Mouse (Mus musculus): Measurements from ENCODE around the gene Tmem176b. TPM values are rescaled to one million over a fixed set of nuclear protein-coding genes. Genes with fewer than 3 reads are reported as not detected.

Tmem176b gene
- polyA plus RNA-seq, 1 experiment from 2014 or later: 217 TPM

DNA sequence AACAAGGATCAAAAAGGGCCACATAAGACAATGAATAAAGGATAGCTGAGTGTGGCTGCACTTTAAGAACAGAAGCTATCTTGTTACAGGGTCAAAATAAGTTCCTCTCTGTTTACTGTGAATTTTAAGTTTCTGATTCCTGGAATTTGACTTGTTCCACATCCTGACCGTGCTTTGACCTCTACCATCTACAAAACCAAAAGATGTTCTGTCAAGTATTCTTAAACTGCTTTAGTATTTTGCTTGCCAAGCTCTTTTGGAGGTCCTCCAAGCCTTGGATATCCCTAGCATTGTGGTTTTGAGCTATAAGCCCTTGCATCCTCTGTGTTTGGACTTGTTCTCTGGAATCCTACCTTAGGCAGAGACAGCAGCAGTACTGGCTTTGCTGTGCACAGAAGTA is 56.1 kb downstream of the Tmem176b start:
- Histone ChIP-seq H3K27ac (ENCODE audit: low read length) (no peak overlapping the region), H3K36me3 (ENCODE audit: control insufficient read depth, insufficient read depth) (no peaks in the 10 kb centered on the region), H3K27me3 (ENCODE audit: control insufficient read depth, insufficient read depth, low read length) (no peaks in the 10 kb centered on the region), H3K9me3 (replicated peaks; ENCODE audit: control insufficient read depth, low read length) (no peaks in the 10 kb centered on the region), H3K9ac (ENCODE audit: low read length) (no peak overlapping the region), H3K4me3 (ENCODE audit: low read length) (no peak overlapping the region), H3K4me2 (ENCODE audit: low read depth, low read length) (no peak overlapping the region), H3K4me1 (ENCODE audit: control insufficient read depth, insufficient read depth, low read length) (no peaks in the 10 kb centered on the region; the same call in 1 of the 2 replicates)
- ATAC-seq (replicated peaks; ENCODE audit: extremely low read depth, insufficient read depth, low FRiP score): no peak
- 49% methylated on average over 1 of the region's 1 CpGs for WGBS

DNA sequence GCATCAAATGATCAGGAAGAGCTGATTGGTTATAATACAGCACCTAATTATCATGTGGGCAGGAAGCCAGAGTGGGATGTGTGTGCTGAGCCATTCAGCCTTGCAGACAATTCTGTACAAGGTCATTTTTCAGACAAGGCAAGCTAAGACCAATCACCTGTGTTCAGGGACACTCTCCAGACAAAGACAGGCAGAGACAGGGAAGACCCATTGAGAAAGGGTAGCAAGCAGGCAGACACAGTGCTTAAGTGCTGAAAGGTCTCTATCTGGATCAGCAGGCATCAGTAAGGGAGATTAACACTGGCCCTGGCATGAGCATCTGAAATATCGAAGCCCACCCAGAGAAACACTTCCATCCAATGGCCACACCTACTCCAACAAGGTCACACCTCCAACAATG is 56.9 kb downstream of the Tmem176b start:
- Histone ChIP-seq H3K4me1 (ENCODE audit: control insufficient read depth, insufficient read depth, low read length) (no peaks in the 10 kb centered on the region; the same call in 1 of the 2 replicates), H3K9ac (ENCODE audit: low read length) (no peak overlapping the region), H3K4me3 (ENCODE audit: low read length) (no peak overlapping the region), H3K36me3 (ENCODE audit: control insufficient read depth, insufficient read depth) (no peaks in the 10 kb centered on the region), H3K27ac (ENCODE audit: low read length) (no peak overlapping the region), H3K4me2 (ENCODE audit: low read depth, low read length) (no peak overlapping the region), H3K9me3 (replicated peaks; ENCODE audit: control insufficient read depth, low read length) (no peaks in the 10 kb centered on the region), H3K27me3 (ENCODE audit: control insufficient read depth, insufficient read depth, low read length) (no peaks in the 10 kb centered on the region)
- ATAC-seq (replicated peaks; ENCODE audit: extremely low read depth, insufficient read depth, low FRiP score): no peak
- 74% methylated on average over 1 of the region's 1 CpGs for WGBS

Other genes starting within 250 kb of the Tmem176b start
- 28.6 and 29.8 TPM in 2 replicates for gene Repin1, start 247.6 kb downstream of the Tmem176b start, polyA plus RNA-seq (2015; fragmentation: Nextera tagmentation; extraction: Ambion mirVana)
- not detected in 2 replicates for gene Gm44965, start 247.6 kb downstream of the Tmem176b start, polyA plus RNA-seq (2015; fragmentation: Nextera tagmentation; extraction: Ambion mirVana)
- gene Zfp775, start 239.4 kb downstream of the Tmem176b start, polyA plus RNA-seq (2015; fragmentation: Nextera tagmentation; extraction: Ambion mirVana): 6.2 and 8.6 TPM in 2 replicates
- gene AI854703, start 214.7 kb downstream of the Tmem176b start, polyA plus RNA-seq (2015; fragmentation: Nextera tagmentation; extraction: Ambion mirVana): 1.0 and 1.7 TPM in 2 replicates
- 1.9 and 2.4 TPM in 2 replicates for gene Gimap8, start 194.3 kb downstream of the Tmem176b start, polyA plus RNA-seq (2015; fragmentation: Nextera tagmentation; extraction: Ambion mirVana)
- 8.6 and 17.5 TPM in 2 replicates for gene Gimap9, start 165.4 kb downstream of the Tmem176b start, polyA plus RNA-seq (2015; fragmentation: Nextera tagmentation; extraction: Ambion mirVana)
- gene Gimap4, start 156.9 kb downstream of the Tmem176b start, polyA plus RNA-seq (2015; fragmentation: Nextera tagmentation; extraction: Ambion mirVana): 35.8 and 37.0 TPM in 2 replicates
- 42.5 and 46.8 TPM in 2 replicates for gene Gimap6, start 133.3 kb downstream of the Tmem176b start, polyA plus RNA-seq (2015; fragmentation: Nextera tagmentation; extraction: Ambion mirVana)
- gene Gm28053, start 122.9 kb downstream of the Tmem176b start, polyA plus RNA-seq (2015; fragmentation: Nextera tagmentation; extraction: Ambion mirVana): 2.3 and 5.2 TPM in 2 replicates
- gene Gimap7, start 122.9 kb downstream of the Tmem176b start, polyA plus RNA-seq (2015; fragmentation: Nextera tagmentation; extraction: Ambion mirVana): 0.43 TPM in 1 of 2 replicates, not detected in the other
- gene Gimap1, start 102.4 kb downstream of the Tmem176b start, polyA plus RNA-seq (2015; fragmentation: Nextera tagmentation; extraction: Ambion mirVana): 30.4 and 35.0 TPM in 2 replicates
- 8.3 and 9.8 TPM in 2 replicates for gene Gimap5, start 95.3 kb downstream of the Tmem176b start, polyA plus RNA-seq (2015; fragmentation: Nextera tagmentation; extraction: Ambion mirVana)
- 0.14 and 0.25 TPM in 2 replicates for gene Gimap3, start 70.6 kb downstream of the Tmem176b start, polyA plus RNA-seq (2015; fragmentation: Nextera tagmentation; extraction: Ambion mirVana)
- gene Tmem176a, start 577 bp downstream of the Tmem176b start, polyA plus RNA-seq (2015; fragmentation: Nextera tagmentation; extraction: Ambion mirVana): 78.4 and 88.4 TPM in 2 replicates
- 0.84 TPM in 1 of 2 replicates, not detected in the other for gene Aoc1, start 31.4 kb upstream of the Tmem176b start, polyA plus RNA-seq (2015; fragmentation: Nextera tagmentation; extraction: Ambion mirVana)
- gene 1600015I10Rik, start 88.4 kb upstream of the Tmem176b start, polyA plus RNA-seq (2015; fragmentation: Nextera tagmentation; extraction: Ambion mirVana): not detected in 2 replicates
- gene Doxl2, start 133.5 kb upstream of the Tmem176b start, polyA plus RNA-seq (2015; fragmentation: Nextera tagmentation; extraction: Ambion mirVana): not detected in 2 replicates
- gene Svs1, start 145.4 kb upstream of the Tmem176b start, polyA plus RNA-seq (2015; fragmentation: Nextera tagmentation; extraction: Ambion mirVana): not detected in 2 replicates
- 5.5 and 7.0 TPM in 2 replicates for gene Gpnmb, start 195.1 kb upstream of the Tmem176b start, polyA plus RNA-seq (2015; fragmentation: Nextera tagmentation; extraction: Ambion mirVana)
- 55.8 and 64.8 TPM in 2 replicates for gene Malsu1, start 232.3 kb upstream of the Tmem176b start, polyA plus RNA-seq (2015; fragmentation: Nextera tagmentation; extraction: Ambion mirVana)

Data from heart, embryonic 16.5 days (tissue).